Mouse (Mus musculus) small intestine, adult 2 months (tissue): Measurements from ENCODE around the gene Dnm1.

Source experiments
- CTCF ChIP-seq: fragments of 200-500 bp; IDR thresholded peaks from 2 replicates; pipeline ENCODE4 v1.5.1; 2012; ENCODE audit warnings: low read depth, mild to moderate bottlenecking, control low read depth, inconsistent platforms, low read length, moderate library complexity, mixed read lengths; ENCODE audit not compliant: insufficient replicate concordance, insufficient read length; ENCODE audit errors: extremely low read depth
- POLR2A ChIP-seq: fragments of 200-500 bp; IDR thresholded peaks from 2 replicates; pipeline ENCODE4 v1.6.1; 2012; ENCODE audit warnings: low read depth, mild to moderate bottlenecking, control low read depth, inconsistent platforms, low read length, moderate library complexity

GRCm38 (mm10) chr2:32310096-32310845, 42.9 kb downstream of the Dnm1 start:
- TF ChIP-seq CTCF (no peak), POLR2A (no peak)
